Mouse (Mus musculus) liver, embryonic 14.5 days (tissue): ENCODE results near the gene Teddm1a.

Experiments
- CTCF ChIP-seq: IDR thresholded peaks from 2 replicates; pipeline ENCODE4 v1.5.1; 2016; ENCODE audit warnings: antibody characterized with exemption, low read depth, control low read depth
- EP300 ChIP-seq: IDR thresholded peaks from 2 replicates; pipeline ENCODE4 v1.6.1; 2016; ENCODE audit warnings: antibody characterized with exemption, low read depth

- TF ChIP-seq CTCF = no peak
- TF ChIP-seq EP300 = no peak
Measured at GRCm38 (mm10) chr1:153894201-153894893, 2.8 kb downstream of the Teddm1a start.
